Mouse (Mus musculus): ENCODE data around the gene Rock2.

Gene Rock2

GRCm38 (mm10) chr12:16868618-16869017 lies 26.1 kb upstream of the Rock2 start:
- ChIA-PET CTCF (interaction anchor here in 2 of 4 experiments (0.6 to 0.7 kb wide), 2 partner anchors 43 to 150 kb away, joined by 3 to 4 read pairs; no protein-coding TSS in a partner anchor), POLR2A (interaction anchor here in 3 of 4 experiments (0.7 to 5.8 kb wide), 10 partner anchors 9 to 131 kb away, joined by 3 to 67 read pairs (median 3); partner anchors contain the start of genes Rock2 (in 2 of the 3) and Pqlc3 (in 1 of the 3))

GRCm38 (mm10) chr12:16869091-16869778 lies 25.5 kb upstream of the Rock2 start:
- CTCF ChIA-PET = interaction anchor here in 3 of 4 experiments (0.6 to 1.0 kb wide), 3 partner anchors 25 to 149 kb away, joined by 3 to 4 read pairs (median 4); no protein-coding TSS in a partner anchor
- POLR2A ChIA-PET = interaction anchor here in 2 of 4 experiments (0.9 to 5.8 kb wide), 8 partner anchors 11 to 131 kb away, joined by 3 to 67 read pairs (median 3); partner anchors contain the start of genes Pqlc3 (in 1 of the 2) and Rock2 (in 1 of the 2)

GRCm38 (mm10) chr12:16869870-16870404 lies 24.8 kb upstream of the Rock2 start:
- ChIA-PET POLR2A (interaction anchor here in 3 of 4 experiments (0.6 to 5.8 kb wide), 17 partner anchors 10 to 675 kb away, joined by 3 to 67 read pairs (median 4); partner anchors contain the start of genes Rock2 (in 3 of the 3) and Pqlc3 (in 1 of the 3)), CTCF (interaction anchor here in 1 of 4 experiments (1.0 kb wide), 1 partner anchor 24 kb away, joined by 4 read pairs; no protein-coding TSS in a partner anchor)

DNA sequence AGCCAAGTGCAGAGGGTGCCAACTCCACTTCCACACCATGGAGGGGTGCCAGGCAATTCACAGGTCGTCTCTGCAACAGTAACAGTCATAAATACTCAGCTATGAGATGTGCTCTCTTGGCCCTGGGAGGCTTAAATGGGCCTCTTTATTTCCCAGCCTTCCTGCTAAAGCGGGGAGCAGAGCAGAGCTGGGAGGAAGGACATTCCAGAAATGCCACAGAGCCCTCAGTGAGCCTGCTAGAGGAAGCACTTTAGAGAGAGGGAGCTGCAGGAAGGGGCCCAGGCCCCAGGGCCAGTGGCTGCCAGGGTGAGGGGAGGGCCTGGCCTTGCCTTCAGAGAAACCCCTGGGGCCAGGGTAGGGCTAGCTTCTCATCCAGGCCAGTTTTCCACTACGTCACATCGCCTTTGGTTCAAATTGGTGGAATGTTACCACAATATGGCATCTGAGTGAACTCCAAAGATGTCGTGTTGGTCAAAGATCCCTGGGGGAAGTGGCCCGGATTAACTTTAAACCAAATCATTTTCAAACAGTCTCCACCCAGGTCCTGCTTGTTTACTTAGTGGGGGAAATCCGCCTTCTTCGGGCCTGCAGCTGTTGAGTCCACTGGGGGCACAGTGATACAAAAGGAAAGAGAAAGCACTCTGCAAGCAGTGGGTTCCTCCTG lies 24.2 kb upstream of the Rock2 start:
- CTCF ChIA-PET = interaction anchor here in 3 of 4 experiments (0.7 to 1.0 kb wide), 3 partner anchors 24 to 151 kb away, joined by 3 to 4 read pairs (median 4); partner anchors contain the start of gene 2410004P03Rik (in 1 of the 3)
- POLR2A ChIA-PET = interaction anchor here in 3 of 4 experiments (0.6 to 5.8 kb wide), 18 partner anchors 8 to 675 kb away, joined by 3 to 67 read pairs (median 4); partner anchors contain the start of gene Rock2 (in 3 of the 3)

- POLR2A ChIA-PET = interaction anchor here in 3 of 4 experiments (0.6 to 5.8 kb wide), 12 partner anchors 10 to 329 kb away, joined by 3 to 67 read pairs (median 4); partner anchors contain the start of gene Rock2 (in 2 of the 3)
Observed at GRCm38 (mm10) chr12:16872006-16872405, 22.7 kb upstream of the Rock2 start.

DNA sequence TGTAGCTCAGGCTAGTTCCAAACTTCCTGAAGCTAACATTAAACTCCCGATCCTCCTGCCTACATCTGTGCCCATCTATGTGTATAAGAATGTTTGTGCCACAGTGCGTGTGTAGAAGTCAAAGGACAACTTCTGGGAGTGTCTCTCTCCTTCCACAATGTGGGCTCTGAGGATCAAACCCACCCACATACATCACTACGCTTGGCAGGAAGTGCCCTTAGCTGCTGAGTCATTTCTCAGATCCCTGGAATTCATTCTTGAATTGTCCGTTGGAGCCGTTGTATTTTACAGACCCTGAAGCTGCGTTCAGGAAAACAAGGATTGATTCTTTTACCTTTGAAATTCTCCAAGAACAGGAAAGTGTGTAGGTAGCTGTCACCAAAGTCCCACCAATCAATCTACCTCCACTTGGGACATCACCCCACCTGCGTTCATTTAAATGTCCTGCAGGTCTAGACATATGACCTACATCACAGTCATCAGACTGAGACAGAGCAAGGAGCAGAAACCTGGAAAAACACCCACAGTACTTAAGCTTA lies 21.7 kb upstream of the Rock2 start:
- ChIA-PET POLR2A (interaction anchor here in 3 of 4 experiments (0.7 to 5.8 kb wide), 6 partner anchors 9 to 328 kb away, joined by 3 to 67 read pairs (median 14); partner anchors contain the start of gene Rock2 (in 2 of the 3)), CTCF (no interaction called here)

More at GRCm38 (mm10) chr12:16872006-16872405, 22.7 kb upstream of the Rock2 start:
- CTCF ChIA-PET = interaction anchor here in 1 of 4 experiments (0.7 kb wide), 1 partner anchor 118 kb away, joined by 7 read pairs; no protein-coding TSS in a partner anchor

DNA sequence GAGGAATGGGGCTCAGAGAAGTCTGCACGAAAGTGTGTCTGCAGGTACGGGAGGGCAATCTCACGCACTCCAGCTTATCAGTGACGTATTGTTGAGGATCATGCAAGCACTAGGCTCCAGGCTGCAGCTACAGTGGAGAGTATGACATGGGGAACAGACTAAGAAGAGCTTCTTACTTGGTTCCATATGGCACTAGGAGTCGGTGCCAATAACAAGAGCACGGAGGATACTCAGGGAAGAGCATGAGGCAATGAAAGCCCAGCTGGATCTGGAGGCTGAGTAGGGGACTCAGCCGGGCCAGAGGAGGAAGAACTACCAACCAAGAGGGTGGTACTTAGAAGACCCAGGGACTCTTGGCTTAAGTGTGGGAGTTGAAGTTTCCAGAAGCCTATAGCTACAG lies 21.1 kb upstream of the Rock2 start:
- ChIA-PET POLR2A (interaction anchor here in 2 of 4 experiments (2.2 to 5.8 kb wide), 4 partner anchors 9 to 22 kb away, joined by 10 to 67 read pairs (median 22); partner anchors contain the start of gene Rock2 (in 2 of the 2)), CTCF (no interaction called here)

- ChIA-PET POLR2A (interaction anchor here in 1 of 4 experiments (2.2 kb wide), 1 partner anchor 8 kb away, joined by 10 read pairs; no protein-coding TSS in a partner anchor), CTCF (no interaction called here)
Observed at GRCm38 (mm10) chr12:16874086-16874485, 20.6 kb upstream of the Rock2 start.

GRCm38 (mm10) chr12:16875269-16875668 lies 19.4 kb upstream of the Rock2 start:
- POLR2A ChIA-PET = interaction anchor here (0.6 to 1.2 kb wide), 8 partner anchors 8 to 517 kb away, joined by 3 to 6 read pairs (median 4); no protein-coding TSS in a partner anchor

DNA sequence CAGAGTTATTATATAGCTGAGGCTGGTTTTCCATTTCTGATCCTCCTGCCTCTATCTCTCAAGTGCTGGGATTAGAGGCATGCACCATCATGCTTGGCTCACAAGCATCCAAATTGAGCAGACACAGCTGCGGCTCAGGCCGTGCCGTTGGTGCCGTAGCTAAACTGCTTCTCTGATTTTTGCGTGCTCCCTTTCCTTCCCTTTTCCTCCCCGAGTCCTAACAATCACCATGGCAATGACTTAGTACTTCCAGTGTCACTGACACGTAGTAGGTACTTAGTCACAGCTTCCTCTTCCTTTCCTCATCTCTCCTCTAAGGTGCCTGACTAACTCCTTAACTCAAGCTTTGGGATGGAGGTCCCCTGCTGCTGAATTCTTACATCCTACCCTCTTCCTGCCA lies 19.0 kb upstream of the Rock2 start:
- ChIA-PET CTCF (interaction anchor here in 1 of 4 experiments (1.8 kb wide), 1 partner anchor 121 kb away, joined by 5 read pairs; no protein-coding TSS in a partner anchor), POLR2A (interaction anchor here (0.6 to 1.2 kb wide), 8 partner anchors 8 to 517 kb away, joined by 3 to 6 read pairs (median 4); no protein-coding TSS in a partner anchor)

More at GRCm38 (mm10) chr12:16875269-16875668, 19.4 kb upstream of the Rock2 start:
- CTCF ChIA-PET = interaction anchor here in 1 of 4 experiments (1.8 kb wide), 1 partner anchor 121 kb away, joined by 5 read pairs; no protein-coding TSS in a partner anchor

DNA sequence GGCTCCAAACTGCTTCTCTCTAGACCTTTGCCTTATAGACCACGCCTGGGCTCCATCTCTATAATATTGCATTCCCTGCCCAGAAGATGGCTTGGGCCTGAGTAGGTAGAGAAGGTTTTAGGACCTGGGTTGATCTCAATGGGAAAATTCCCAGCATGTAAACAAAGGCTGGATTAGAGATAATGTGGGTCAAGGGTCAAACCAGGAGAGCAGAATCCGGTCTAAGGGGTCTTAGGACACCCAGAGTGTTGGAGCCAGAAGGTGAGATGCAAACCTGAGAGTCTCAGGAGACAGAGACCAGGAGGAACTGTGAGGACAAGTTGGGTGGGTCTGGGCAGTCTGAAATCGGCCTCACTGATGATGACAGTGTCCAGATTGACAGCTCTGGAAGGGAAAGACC lies 18.0 kb upstream of the Rock2 start:
- ChIA-PET POLR2A (interaction anchor here in 3 of 4 experiments (0.6 to 1.2 kb wide), 5 partner anchors 15 to 68 kb away, joined by 3 to 6 read pairs (median 3); no protein-coding TSS in a partner anchor), CTCF (no interaction called here)

DNA sequence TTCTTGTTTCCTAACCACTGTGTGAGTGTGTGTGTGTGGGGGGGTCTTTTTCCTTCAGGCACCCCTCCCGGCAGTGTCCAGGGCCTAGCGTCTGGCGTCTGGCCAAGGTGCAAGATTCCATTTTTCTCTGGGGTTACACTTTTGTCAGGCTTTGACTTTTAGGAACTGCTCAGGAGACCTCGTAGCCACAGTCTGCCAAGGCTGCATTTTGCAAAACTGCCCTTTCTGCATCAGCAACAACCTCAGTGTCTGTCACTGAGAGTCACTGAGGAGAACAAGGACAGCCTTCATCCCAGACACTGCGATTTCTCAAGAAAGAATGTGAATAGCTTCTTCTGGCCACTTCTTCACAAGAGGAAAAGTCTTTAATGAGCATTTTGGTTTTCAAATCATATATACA lies 17.6 kb upstream of the Rock2 start:
- POLR2A ChIA-PET = interaction anchor here in 1 of 4 experiments (1.1 to 3.5 kb wide), 3 partner anchors 17 to 68 kb away, joined by 3 to 16 read pairs (median 3); partner anchors contain the start of gene Rock2
- CTCF ChIA-PET = no interaction called here

DNA sequence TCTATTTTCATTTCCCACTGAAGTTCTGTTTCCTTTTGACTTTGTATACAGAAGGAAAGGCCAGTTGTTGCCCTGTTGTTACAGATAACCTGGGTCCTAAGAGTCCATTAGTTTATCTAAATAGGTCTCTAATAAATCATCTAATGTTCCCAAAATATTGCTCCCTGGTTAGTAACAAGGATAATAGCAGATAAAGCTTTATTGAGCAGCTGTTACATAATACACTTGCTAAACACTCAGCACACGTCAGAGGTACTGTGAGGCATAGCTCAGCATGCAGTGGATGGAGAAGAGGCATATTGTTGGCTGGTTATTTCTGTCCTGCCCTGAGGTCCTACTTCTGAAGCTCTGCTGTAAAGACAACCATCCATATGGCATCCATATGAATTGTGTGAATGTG lies 17.0 kb upstream of the Rock2 start:
- ChIA-PET CTCF (no interaction called here), POLR2A (interaction anchor here in 2 of 4 experiments (0.5 to 3.5 kb wide), 4 partner anchors 16 to 69 kb away, joined by 3 to 16 read pairs (median 3); partner anchors contain the start of gene Rock2 (in 1 of the 2))

DNA sequence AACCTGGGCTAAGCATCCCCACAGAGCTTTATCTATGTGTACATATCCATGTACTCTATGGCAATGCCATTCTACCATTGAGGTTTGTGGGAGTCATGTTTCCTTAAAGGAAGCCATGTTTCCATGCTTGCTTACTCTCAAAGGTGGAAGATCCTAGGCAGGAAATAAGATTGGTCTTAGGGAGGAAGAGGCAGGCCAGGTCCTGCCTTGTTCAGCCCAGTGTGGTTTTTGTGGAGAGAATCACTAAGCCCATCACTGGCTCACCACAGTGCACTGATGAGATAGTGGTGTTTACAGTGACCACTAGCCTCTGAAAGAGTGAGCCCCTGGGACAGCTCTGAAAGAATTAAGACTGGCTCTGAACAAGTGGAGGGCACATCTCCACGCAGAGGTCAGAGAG lies 15.3 kb upstream of the Rock2 start:
- POLR2A ChIA-PET = interaction anchor here in 2 of 4 experiments (0.5 to 3.5 kb wide), 5 partner anchors 15 to 891 kb away, joined by 3 to 16 read pairs (median 3); partner anchors contain the start of gene Rock2 (in 1 of the 2)
- CTCF ChIA-PET = no interaction called here

DNA sequence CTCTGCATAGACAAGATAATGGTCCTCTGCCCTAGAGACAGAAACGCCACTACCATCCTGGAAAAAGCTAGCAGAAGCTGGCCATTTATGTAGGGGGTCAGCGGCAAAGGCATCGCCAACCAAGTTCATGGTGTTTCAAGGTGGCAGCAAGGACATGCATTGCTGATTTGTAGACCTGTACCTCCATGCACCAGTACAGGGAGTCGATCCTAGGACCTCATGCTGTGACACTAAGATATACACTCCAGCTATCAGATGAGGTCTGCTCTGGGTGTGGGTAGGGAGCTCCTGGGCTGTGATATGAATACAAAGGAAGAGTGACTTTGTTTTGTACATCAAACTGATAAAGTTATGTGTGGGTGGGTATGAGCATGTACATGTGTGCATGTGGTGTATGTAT lies 14.6 kb upstream of the Rock2 start:
- CTCF ChIA-PET = no interaction called here
- POLR2A ChIA-PET = interaction anchor here in 2 of 4 experiments (1.0 to 3.5 kb wide), 5 partner anchors 11 to 49 kb away, joined by 3 to 16 read pairs (median 3); partner anchors contain the start of gene Rock2 (in 2 of the 2)

GRCm38 (mm10) chr12:16882442-16882841 lies 12.3 kb upstream of the Rock2 start:
- ChIA-PET POLR2A (interaction anchor here in 3 of 4 experiments (1.5 to 3.1 kb wide), 5 partner anchors 10 to 13 kb away, joined by 3 to 15 read pairs (median 10); partner anchors contain the start of gene Rock2 (in 3 of the 3)), CTCF (no interaction called here)

DNA sequence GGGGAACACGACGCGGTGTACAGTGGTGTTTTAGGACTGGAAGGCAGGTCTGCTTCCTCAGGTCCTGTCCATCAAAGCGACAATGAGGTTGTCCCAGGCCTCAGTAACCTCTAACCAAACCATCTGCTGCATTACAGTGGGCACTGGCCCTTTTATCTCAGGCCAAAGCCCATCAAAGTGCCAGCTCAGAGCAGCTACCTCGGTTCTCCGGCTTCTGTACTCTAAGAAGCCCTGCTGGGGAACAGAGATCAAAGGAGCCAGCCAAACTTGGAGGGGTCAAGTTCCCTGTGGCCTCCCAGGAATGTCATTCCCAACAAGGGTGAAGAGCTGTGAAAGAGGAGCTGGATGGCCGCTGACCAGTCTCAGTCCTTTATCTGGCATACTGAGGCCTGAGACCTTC lies 11.6 kb upstream of the Rock2 start:
- ChIA-PET POLR2A (interaction anchor here in 3 of 4 experiments (0.6 to 2.9 kb wide), 8 partner anchors 8 to 20 kb away, joined by 3 to 11 read pairs (median 6); partner anchors contain the start of gene Rock2 (in 3 of the 3)), CTCF (no interaction called here)

- ChIA-PET POLR2A (no interaction called here), CTCF (no interaction called here)
Observed at GRCm38 (mm10) chr12:16884534-16884933, 10.2 kb upstream of the Rock2 start.
